Mouse (Mus musculus) kidney, adult 11 months (tissue): ENCODE measurements around the gene Rbfox3.

ENCODE experiments used
- DNase-seq: peaks from one replicate; pipeline ENCODE4 v3.0.0; 2022

Gene Rbfox3

GRCm38 (mm10) chr11:118579622-118580021 is 331.8 kb downstream of the Rbfox3 start:
- no peak for DNase-seq

- DNase-seq = no peak
These were observed 334.1 kb downstream of the Rbfox3 start for GRCm38 (mm10) chr11:118577271-118577670.

- no peak for DNase-seq
These were observed 334.8 kb downstream of the Rbfox3 start for GRCm38 (mm10) chr11:118576611-118577010.

- DNase-seq = no peak
These were observed 337.0 kb downstream of the Rbfox3 start for GRCm38 (mm10) chr11:118574418-118574817.

- DNase-seq = no peak
These were observed 337.8 kb downstream of the Rbfox3 start for GRCm38 (mm10) chr11:118573569-118573968.

- DNase-seq = no peak
These were observed 338.4 kb downstream of the Rbfox3 start for GRCm38 (mm10) chr11:118573000-118573399.

- no peak for DNase-seq
These were observed 341.2 kb downstream of the Rbfox3 start for GRCm38 (mm10) chr11:118570164-118570563.

- no peak for DNase-seq
These were observed 341.8 kb downstream of the Rbfox3 start for GRCm38 (mm10) chr11:118569571-118570062.

- DNase-seq = no peak
These were observed 347.5 kb downstream of the Rbfox3 start for GRCm38 (mm10) chr11:118563877-118564276.

GRCm38 (mm10) chr11:118562847-118563246 is 348.6 kb downstream of the Rbfox3 start:
- no peak for DNase-seq

- DNase-seq = no peak
These were observed 353.2 kb downstream of the Rbfox3 start for GRCm38 (mm10) chr11:118558193-118558592.

- no peak for DNase-seq
These were observed 355.8 kb downstream of the Rbfox3 start for GRCm38 (mm10) chr11:118555631-118556030.

- DNase-seq = no peak
These were observed 356.9 kb downstream of the Rbfox3 start for GRCm38 (mm10) chr11:118554542-118554941.

GRCm38 (mm10) chr11:118553926-118554325 is 357.5 kb downstream of the Rbfox3 start:
- no peak for DNase-seq

GRCm38 (mm10) chr11:118553001-118553400 is 358.4 kb downstream of the Rbfox3 start:
- DNase-seq = no peak

GRCm38 (mm10) chr11:118552478-118552877 is 358.9 kb downstream of the Rbfox3 start:
- DNase-seq = no peak

- DNase-seq = no peak
These were observed 359.7 kb downstream of the Rbfox3 start for GRCm38 (mm10) chr11:118551705-118552104.

- DNase-seq = peak; percentile 24
These were observed 360.4 kb downstream of the Rbfox3 start for GRCm38 (mm10) chr11:118550773-118551520.

- no peak for DNase-seq
These were observed 363.2 kb downstream of the Rbfox3 start for GRCm38 (mm10) chr11:118548242-118548641.

- no peak for DNase-seq
These were observed 365.1 kb downstream of the Rbfox3 start for GRCm38 (mm10) chr11:118546269-118546668.

- no peak for DNase-seq
These were observed 365.7 kb downstream of the Rbfox3 start for GRCm38 (mm10) chr11:118545690-118546089.

GRCm38 (mm10) chr11:118544564-118544963 is 366.8 kb downstream of the Rbfox3 start:
- peak; percentile 27 for DNase-seq

- no peak for DNase-seq
These were observed 368.5 kb downstream of the Rbfox3 start for GRCm38 (mm10) chr11:118542906-118543305.

GRCm38 (mm10) chr11:118540411-118541026 is 370.9 kb downstream of the Rbfox3 start:
- peak; percentile 76 for DNase-seq
